Mouse (Mus musculus): ENCODE results near the gene Mlkl. TPM values are rescaled to one million over a fixed set of nuclear protein-coding genes. Genes with fewer than 3 reads are reported as not detected.
A peak's percentile ranks its signal among the peaks of the same experiment; 100 is the strongest.

Mlkl gene
- total RNA-seq (2012; rRNA removed): 7.9 and 9.2 TPM in 2 replicates
- total RNA-seq (2014; rRNA removed): 0.42 and 0.72 TPM in 2 replicates
- 1.4 and 1.5 TPM in 2 replicates for polyA plus RNA-seq (2012; ENCODE audit: insufficient read length, low read depth)

GRCm38 (mm10) chr8:111337890-111338347 is at the start of gene Mlkl:
Gene Mlkl, minus strand, starts transcription at chr8:111338177.
- H3K9me3 ChIP-seq (replicated peaks; ENCODE audit: low read length): peaks cover 2% of the 10 kb centered on the region
- in situ Hi-C loops (cut with MboI; ENCODE audit: low pct_ligation_motif_present, low pct_unique_long_range_greater_than_20kb, low sequenced_read_pairs): no loop called here
- dilution Hi-C loops (cut with MboI; ENCODE audit: extremely low pct_ligation_motif_present, extremely low pct_unique_long_range_greater_than_20kb, low sequenced_read_pairs): no loop called here

GRCm38 (mm10) chr8:111385915-111386314 is 47.9 kb upstream of the Mlkl start:
- Histone ChIP-seq H3K27ac (ENCODE audit: insufficient read depth, low read depth) (no peak overlapping the region), H3K79me2 (replicated peaks; ENCODE audit: control insufficient read depth, extremely low read depth, insufficient read depth, poor library complexity, severe bottlenecking) (no peaks in the 10 kb centered on the region), H3K4me2 (ENCODE audit: insufficient read depth, low read depth, poor library complexity, severe bottlenecking) (no peak overlapping the region), H3K36me3 (replicated peaks in 1 of 2; ENCODE audit: control insufficient read depth in 1 of 2, insufficient read depth in 1 of 2, low read length in 1 of 2) (no peaks in the 10 kb centered on the region), H3K9ac (ENCODE audit: insufficient read depth, low read depth) (no peak overlapping the region), H3K4me3 (replicated peaks in 1 of 3; ENCODE audit: low read depth in 2 of 3, low read length in 2 of 3, poor library complexity in 1 of 3) (no peak overlapping the region), H3K27me3 (replicated peaks) (peaks cover 87% of the 10 kb centered on the region), H3K4me1 (ENCODE audit: control insufficient read depth in 1 of 2, insufficient read depth in 2 of 2) (no peaks in the 10 kb centered on the region), H3K9me3 (replicated peaks; ENCODE audit: low read length) (peaks cover 4% of the 10 kb centered on the region)
- dilution Hi-C loops (cut with MboI; ENCODE audit: extremely low pct_ligation_motif_present, extremely low pct_unique_long_range_greater_than_20kb, low sequenced_read_pairs) (no loop called here), in situ Hi-C loops (cut with MboI; ENCODE audit: low pct_ligation_motif_present, low pct_unique_long_range_greater_than_20kb, low sequenced_read_pairs) (no loop called here)
- DNase-seq (ENCODE audit: extremely low read depth): no peak
- no peak for TF ChIP-seq CHD2 (IDR thresholded peaks at IDR 0.05; ENCODE audit: low read length)
- TF ChIP-seq ZMIZ1 (IDR thresholded peaks at IDR 0.05; ENCODE audit: low read depth, low read length): no peak

More at GRCm38 (mm10) chr8:111337890-111338347, at the start of gene Mlkl:
- peaks cover 0 to 4% of the 10 kb centered on the region in 2 experiments for H3K36me3 ChIP-seq (replicated peaks in 1 of 2; ENCODE audit: control insufficient read depth in 1 of 2, insufficient read depth in 1 of 2, low read length in 1 of 2)
- peak within 1 kb of the TSS; percentile 76 for H3K9ac ChIP-seq (ENCODE audit: insufficient read depth, low read depth)
- peak within 1 kb of the TSS; percentile 13; the same call in 1 of the 2 replicates for H3K27ac ChIP-seq (ENCODE audit: insufficient read depth, low read depth)
- peak; percentile 9 for DNase-seq (ENCODE audit: extremely low read depth)
- H3K4me2 ChIP-seq (ENCODE audit: insufficient read depth, low read depth, poor library complexity, severe bottlenecking): peak within 1 kb of the TSS; percentile 76
- no peaks in the 10 kb centered on the region; the same call in 1 of the 2 replicates for H3K79me2 ChIP-seq (replicated peaks; ENCODE audit: control insufficient read depth, extremely low read depth, insufficient read depth, poor library complexity, severe bottlenecking)
- H3K27me3 ChIP-seq (replicated peaks): peaks cover 38% of the 10 kb centered on the region
- TF ChIP-seq USF2 (conservative IDR thresholded peaks at IDR 0.05; ENCODE audit: low read depth, low read length): no peak; the same call in 1 of the 2 replicates
- TF ChIP-seq ZKSCAN1 (IDR thresholded peaks at IDR 0.05; ENCODE audit: borderline replicate concordance, low read depth, low read length): no peak
- TF ChIP-seq CHD2 (IDR thresholded peaks at IDR 0.05; ENCODE audit: low read length): no peak
- TF ChIP-seq MAFK (IDR thresholded peaks at IDR 0.05; ENCODE audit: insufficient replicate concordance, low read length): 0 out of 2 replicates have a peak, but pooled peaks have one; percentile 28
- TF ChIP-seq CHD1 (IDR thresholded peaks at IDR 0.05; ENCODE audit: low read depth, low read length): 0 out of 2 replicates have a peak, but pooled peaks have one; percentile 53
- 0 out of 2 replicates have a peak, but pooled peaks have one; percentile 37 for TF ChIP-seq ELF1 (IDR thresholded peaks at IDR 0.05; ENCODE audit: low read depth, low read length)
- 0 out of 2 replicates have a peak, but pooled peaks have one; percentile 54 for TF ChIP-seq NELFE (IDR thresholded peaks at IDR 0.05; ENCODE audit: low read depth, low read length)
- TF ChIP-seq RCOR1 (conservative IDR thresholded peaks at IDR 0.05; ENCODE audit: low read depth, low read length): no peak
- TF ChIP-seq SIN3A (IDR thresholded peaks at IDR 0.05; ENCODE audit: low read length): no peak; the same call in none of the 2 replicates
- peak; percentile 56 for TF ChIP-seq MAX (IDR thresholded peaks at IDR 0.05; ENCODE audit: low read length)
- TF ChIP-seq TCF12 (IDR thresholded peaks at IDR 0.05; ENCODE audit: low read depth, low read length): no peak
- no peak for TF ChIP-seq MYC (IDR thresholded peaks at IDR 0.05; ENCODE audit: low read depth, low read length)
- peak; percentile 9 for TF ChIP-seq EP300 (IDR thresholded peaks at IDR 0.05; ENCODE audit: low read length)
- TF ChIP-seq MAZ (IDR thresholded peaks at IDR 0.05; ENCODE audit: low read depth, low read length): 0 out of 2 replicates have a peak, but pooled peaks have one; percentile 20
- TF ChIP-seq JUN (IDR thresholded peaks at IDR 0.05; ENCODE audit: insufficient read depth, low read depth, low read length): no peak
- TF ChIP-seq HCFC1 (IDR thresholded peaks at IDR 0.05; ENCODE audit: low read depth, low read length): no peak
- peak; percentile 53; the same call in 1 of the 2 replicates for TF ChIP-seq MEF2A (IDR thresholded peaks at IDR 0.05; ENCODE audit: borderline replicate concordance, low read depth, low read length)
- TF ChIP-seq ZMIZ1 (IDR thresholded peaks at IDR 0.05; ENCODE audit: low read depth, low read length): no peak
- no peak for TF ChIP-seq BHLHE40 (IDR thresholded peaks at IDR 0.05; ENCODE audit: low read depth, low read length)
- TF ChIP-seq MXI1 (IDR thresholded peaks at IDR 0.05; ENCODE audit: low read depth, low read length): peak; percentile 83
- TF ChIP-seq POLR2A (IDR thresholded peaks at IDR 0.05; ENCODE audit: low read depth, low read length): peak; percentile 46; the same call in 1 of the 2 replicates
- TF ChIP-seq JUND (conservative IDR thresholded peaks at IDR 0.05; ENCODE audit: low read depth, low read length): no peak
- TF ChIP-seq ETS1 (conservative IDR thresholded peaks at IDR 0.05; ENCODE audit: low read depth, low read length): 0 out of 2 replicates have a peak, but pooled peaks have one; percentile 5
- no peak for TF ChIP-seq TBP (conservative IDR thresholded peaks at IDR 0.05; ENCODE audit: low read depth, low read length)
- no peak for TF ChIP-seq USF1 (IDR thresholded peaks at IDR 0.05; ENCODE audit: low read depth, low read length)
- peaks cover 0 to 11% of the 10 kb centered on the region in 2 experiments; a peak in 2 of 4 replicates for H3K4me1 ChIP-seq (ENCODE audit: control insufficient read depth in 1 of 2, insufficient read depth in 2 of 2)
- peak within 1 kb of the TSS; percentile 36 to 69 (median 57) for H3K4me3 ChIP-seq (replicated peaks in 1 of 3; ENCODE audit: low read depth in 2 of 3, low read length in 2 of 3, poor library complexity in 1 of 3)

Data from CH12.LX (cell line).